Mouse (Mus musculus): ENCODE measurements around the gene Spata33. TPM values are rescaled to one million over a fixed set of nuclear protein-coding genes. Genes with fewer than 3 reads are reported as not detected.
"Not testable (repeated sequence)": the region's sequence is repeated elsewhere in the genome, so short reads cannot be mapped to it uniquely, and the experiment has no call there.

Gene Spata33
- total and polyA plus RNA-seq, 2 experiments from 2014 or later, result 3.3 to 8.3 TPM

DNA sequence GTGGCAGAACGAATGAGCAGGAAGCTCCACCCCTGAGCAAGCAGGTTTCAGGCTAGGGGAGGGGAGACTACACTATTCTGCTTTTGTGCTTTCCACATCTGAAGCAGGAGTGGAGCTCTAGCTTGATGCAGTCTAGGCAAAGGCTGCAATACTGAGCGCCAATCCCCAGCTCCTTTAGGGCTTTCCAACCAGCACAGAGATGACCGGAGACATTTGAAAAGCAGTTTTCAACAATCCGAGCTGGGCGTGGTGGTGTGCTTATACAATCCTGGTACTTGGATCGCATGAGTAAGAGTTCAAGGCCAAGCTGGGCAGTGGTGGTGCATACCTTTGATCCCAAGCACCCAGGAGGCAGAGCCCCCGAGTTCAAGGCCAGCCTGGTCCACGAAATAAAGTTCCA lies 20.7 kb upstream of the Spata33 start:
- DNase-seq (ENCODE audit: low spot score) (no peak), ATAC-seq (no peak)
- H3K4me1 ChIP-seq (ENCODE audit: insufficient read depth, low read length), result no peaks in the 10 kb centered on the region
- H3K9ac ChIP-seq (replicated peaks; ENCODE audit: low read length), result no peak overlapping the region
- WGBS, result 70% methylated on average over 7 of the region's 8 CpGs
- H3K27ac ChIP-seq, result no peak overlapping the region
- H3K27me3 ChIP-seq (ENCODE audit: insufficient read depth, low read length), result no peaks in the 10 kb centered on the region
- H3K36me3 ChIP-seq (ENCODE audit: insufficient read depth, low read length), result no peaks in the 10 kb centered on the region
- no peak overlapping the region for H3K4me2 ChIP-seq (ENCODE audit: low read depth, low read length)
- no peak for TF ChIP-seq CTCF (IDR thresholded peaks at IDR 0.05; ENCODE audit: low read depth)
- H3K9me3 ChIP-seq (ENCODE audit: low read length), result no peaks in the 10 kb centered on the region
- H3K4me3 ChIP-seq (ENCODE audit: low read length), result no peak overlapping the region

- no peak for TF ChIP-seq CTCF (IDR thresholded peaks at IDR 0.05; ENCODE audit: low read depth)
- Histone ChIP-seq H3K4me3 (ENCODE audit: low read length) (no peak overlapping the region), H3K36me3 (ENCODE audit: insufficient read depth, low read length) (no peaks in the 10 kb centered on the region), H3K4me1 (ENCODE audit: insufficient read depth, low read length) (no peaks in the 10 kb centered on the region), H3K4me2 (ENCODE audit: low read depth, low read length) (no peak overlapping the region), H3K9me3 (ENCODE audit: low read length) (no peaks in the 10 kb centered on the region), H3K9ac (replicated peaks; ENCODE audit: low read length) (no peak overlapping the region), H3K27ac (no peak overlapping the region), H3K27me3 (ENCODE audit: insufficient read depth, low read length) (no peaks in the 10 kb centered on the region)
- no peak for DNase-seq (ENCODE audit: low spot score)
- WGBS, result 73% methylated on average over 9 of the region's 9 CpGs
- no peak for ATAC-seq
Observed at GRCm38 (mm10) chr8:123193771-123194170, 18.9 kb upstream of the Spata33 start.

DNA sequence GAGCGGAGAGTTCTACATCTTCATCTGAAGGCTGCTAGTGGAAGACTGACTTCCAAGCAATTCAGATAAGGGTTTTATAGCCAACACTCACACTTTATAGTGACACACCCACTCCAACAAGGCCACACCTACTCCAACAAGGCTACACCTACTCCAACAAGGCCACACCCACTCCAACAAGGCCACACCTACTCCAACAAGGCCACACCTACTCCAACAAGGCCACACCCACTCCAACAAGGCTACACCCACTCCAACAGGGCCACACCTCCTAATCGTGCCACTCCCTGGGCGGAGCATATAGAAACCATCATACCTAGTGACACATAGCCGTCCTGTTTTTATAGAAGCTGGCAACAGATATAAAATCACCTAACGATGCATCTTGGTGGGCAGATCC lies 15.6 kb upstream of the Spata33 start:
- ATAC-seq; H3K9me3 ChIP-seq (ENCODE audit: low read length); H3K4me1 ChIP-seq (ENCODE audit: insufficient read depth, low read length); H3K4me2 ChIP-seq (ENCODE audit: low read depth, low read length); H3K4me3 ChIP-seq (ENCODE audit: low read length); H3K36me3 ChIP-seq (ENCODE audit: insufficient read depth, low read length); H3K9ac ChIP-seq (replicated peaks; ENCODE audit: low read length); H3K27ac ChIP-seq; DNase-seq (ENCODE audit: low spot score); H3K27me3 ChIP-seq (ENCODE audit: insufficient read depth, low read length): not testable (repeated sequence)
- WGBS, result 75% methylated on average over 5 of the region's 5 CpGs

- 75% methylated on average over 14 of the region's 14 CpGs for WGBS
- Histone ChIP-seq H3K9ac (replicated peaks; ENCODE audit: low read length) (no peak overlapping the region), H3K4me3 (ENCODE audit: low read length) (no peak overlapping the region), H3K9me3 (ENCODE audit: low read length) (no peaks in the 10 kb centered on the region), H3K27me3 (ENCODE audit: insufficient read depth, low read length) (no peaks in the 10 kb centered on the region), H3K36me3 (ENCODE audit: insufficient read depth, low read length) (no peaks in the 10 kb centered on the region), H3K4me1 (ENCODE audit: insufficient read depth, low read length) (no peaks in the 10 kb centered on the region), H3K4me2 (ENCODE audit: low read depth, low read length) (no peak overlapping the region), H3K27ac (no peak overlapping the region)
- ATAC-seq, result no peak
- DNase-seq (ENCODE audit: low spot score), result no peak
- TF ChIP-seq CTCF (IDR thresholded peaks at IDR 0.05; ENCODE audit: low read depth), result no peak
Observed at GRCm38 (mm10) chr8:123199864-123200263, 12.8 kb upstream of the Spata33 start.

- TF ChIP-seq CTCF (IDR thresholded peaks at IDR 0.05; ENCODE audit: low read depth), result peak; percentile 99
- no peak overlapping the region for H3K27ac ChIP-seq
- ATAC-seq, result peak; percentile 50; the same call in 1 of the 2 replicates
Observed at GRCm38 (mm10) chr8:123202288-123202687, 10.3 kb upstream of the Spata33 start.

GRCm38 (mm10) chr8:123203571-123203970 lies 9.1 kb upstream of the Spata33 start:
- Histone ChIP-seq H3K4me2 (ENCODE audit: low read depth, low read length) (no peak overlapping the region), H3K9me3 (ENCODE audit: low read length) (no peaks in the 10 kb centered on the region), H3K4me1 (ENCODE audit: insufficient read depth, low read length) (no peaks in the 10 kb centered on the region), H3K9ac (replicated peaks; ENCODE audit: low read length) (no peak overlapping the region), H3K27ac (no peak overlapping the region), H3K36me3 (ENCODE audit: insufficient read depth, low read length) (peaks cover 24% of the 10 kb centered on the region; the same call in 1 of the 2 replicates), H3K27me3 (ENCODE audit: insufficient read depth, low read length) (no peaks in the 10 kb centered on the region), H3K4me3 (ENCODE audit: low read length) (no peak overlapping the region)
- TF ChIP-seq CTCF (IDR thresholded peaks at IDR 0.05; ENCODE audit: low read depth), result no peak
- 85% methylated on average over 3 of the region's 3 CpGs for WGBS
- DNase-seq (ENCODE audit: low spot score) (no peak), ATAC-seq (no peak)

More at GRCm38 (mm10) chr8:123202288-123202687, 10.3 kb upstream of the Spata33 start:
- Histone ChIP-seq H3K4me1 (ENCODE audit: insufficient read depth, low read length) (no peaks in the 10 kb centered on the region), H3K9ac (replicated peaks; ENCODE audit: low read length) (no peak overlapping the region), H3K27me3 (ENCODE audit: insufficient read depth, low read length) (no peaks in the 10 kb centered on the region), H3K4me3 (ENCODE audit: low read length) (no peak overlapping the region), H3K4me2 (ENCODE audit: low read depth, low read length) (no peak overlapping the region), H3K9me3 (ENCODE audit: low read length) (no peaks in the 10 kb centered on the region), H3K36me3 (ENCODE audit: insufficient read depth, low read length) (peaks cover 11% of the 10 kb centered on the region; the same call in 1 of the 2 replicates)
- DNase-seq (ENCODE audit: low spot score), result peak; percentile 88
- 23% methylated on average over 5 of the region's 5 CpGs for WGBS

DNA sequence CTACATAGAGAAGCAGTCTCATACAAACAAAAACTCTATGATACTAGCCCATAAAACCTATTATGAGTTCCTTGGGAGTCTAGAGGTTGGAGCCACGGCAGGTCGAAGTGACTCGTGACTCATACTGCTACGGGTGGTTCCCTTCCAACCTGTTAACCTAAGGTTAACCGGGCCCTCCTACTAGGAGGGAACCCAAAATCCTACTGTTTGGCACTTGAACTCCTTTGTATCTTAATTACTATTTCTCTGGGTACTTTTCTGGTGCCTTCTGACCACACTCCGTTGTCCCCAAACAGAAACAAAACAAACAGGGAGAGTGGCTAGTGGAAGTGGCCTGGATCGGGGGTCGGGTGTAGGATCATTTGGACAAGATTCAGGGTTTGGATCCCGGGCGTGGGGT lies 756 bp upstream of the Spata33 start:
- TF ChIP-seq CTCF (IDR thresholded peaks at IDR 0.05; ENCODE audit: low read depth), result no peak
- peak overlapping the region; percentile 78; the same call in 1 of the 2 replicates for H3K27ac ChIP-seq
- H3K27me3 ChIP-seq (ENCODE audit: insufficient read depth, low read length), result no peaks in the 10 kb centered on the region
- H3K9me3 ChIP-seq (ENCODE audit: low read length), result no peaks in the 10 kb centered on the region
- H3K9ac ChIP-seq (replicated peaks; ENCODE audit: low read length), result peak overlapping the region; percentile 99
- DNase-seq (ENCODE audit: low spot score) (no peak), ATAC-seq (no peak)
- peaks cover 28% of the 10 kb centered on the region; the same call in 1 of the 2 replicates for H3K36me3 ChIP-seq (ENCODE audit: insufficient read depth, low read length)
- H3K4me1 ChIP-seq (ENCODE audit: insufficient read depth, low read length), result peaks cover 13% of the 10 kb centered on the region
- peak overlapping the region; percentile 95 for H3K4me2 ChIP-seq (ENCODE audit: low read depth, low read length)
- 51% methylated on average over 10 of the region's 10 CpGs for WGBS
- peak overlapping the region; percentile 97 for H3K4me3 ChIP-seq (ENCODE audit: low read length)
